Mouse (Mus musculus) olfactory bulb, adult 2 months (tissue): ENCODE data around the gene Vav1. TPM values are rescaled to one million over a fixed set of nuclear protein-coding genes. Genes with fewer than 3 reads are reported as not detected.

Experiments used
- H3K27ac ChIP-seq: fragments of 200-500 bp; 2 replicates; pipeline ENCODE4 v1.5.1; 2012; ENCODE audit warnings: low read depth, low read length; ENCODE audit not compliant: insufficient read depth
- H3K4me1 ChIP-seq: fragments of 200-500 bp; 2 replicates; pipeline ENCODE4 v1.6.1; 2012; ENCODE audit warnings: low read length; ENCODE audit not compliant: control insufficient read depth, insufficient read depth
- H3K4me3 ChIP-seq: fragments of 200-500 bp; 2 replicates; pipeline ENCODE4 v1.5.1; 2012; ENCODE audit warnings: mild to moderate bottlenecking, low read depth, low read length, moderate library complexity; ENCODE audit not compliant: insufficient read depth
- CTCF ChIP-seq: fragments of 200-500 bp; IDR thresholded peaks from 2 replicates; pipeline ENCODE4 v1.5.1; 2012; ENCODE audit warnings: low read depth, mild to moderate bottlenecking, low read length, moderate library complexity; ENCODE audit not compliant: insufficient read depth
- POLR2A ChIP-seq: fragments of 200-500 bp; IDR thresholded peaks from 2 replicates; pipeline ENCODE4 v1.6.1; 2012; ENCODE audit warnings: mild to moderate bottlenecking, low read depth, low read length, moderate library complexity; ENCODE audit not compliant: insufficient read depth
- WGBS: fragments of 180-500 bp; shearing (Covaris S2); methylation state at CpG from one replicate; pipeline ENCODE4 v1.1.7; 2018; 5-methylcytosine and 5-hydroxymethylcytosine counted together
- polyA plus RNA-seq: library from polyadenylated mRNA; stranded (reverse); fragments of >200 nt; gene quantifications from 2 replicates; pipeline ENCODE4 v1.2.4, GENCODE M21; 2012; ENCODE audit warnings: low replicate concordance; ENCODE audit not compliant: missing spikeins, insufficient read depth, insufficient read length

Gene Vav1
- polyA plus RNA-seq, 1 experiment: 215 TPM

GRCm38 (mm10) chr17:57243650-57244370, 35.1 kb upstream of the Vav1 start:
- TF ChIP-seq CTCF: no peak
- TF ChIP-seq POLR2A: no peak
- H3K27ac ChIP-seq: no peak overlapping the region
- H3K4me1 ChIP-seq: peaks cover 12% of the 10 kb centered on the region
- 78% methylated on average over 10 of the region's 10 CpGs for WGBS
- H3K4me3 ChIP-seq: no peak overlapping the region

- H3K27ac ChIP-seq: no peak overlapping the region
- H3K4me1 ChIP-seq: peaks cover 26% of the 10 kb centered on the region
- 92% methylated on average over 10 of the region's 10 CpGs for WGBS
- no peak for TF ChIP-seq CTCF
- TF ChIP-seq POLR2A: no peak
- H3K4me3 ChIP-seq: no peak overlapping the region
These were observed 33.5 kb upstream of the Vav1 start for GRCm38 (mm10) chr17:57245311-57245929.

- H3K4me3 ChIP-seq: peak overlapping the region; percentile 84
- H3K27ac ChIP-seq: peak overlapping the region; percentile 98
- WGBS: 4% methylated on average over 18 of the region's 18 CpGs
- TF ChIP-seq POLR2A (no peak), CTCF (no peak)
- peaks cover 31% of the 10 kb centered on the region for H3K4me1 ChIP-seq
These were observed 32.1 kb upstream of the Vav1 start for GRCm38 (mm10) chr17:57246663-57247392.

- Histone ChIP-seq H3K27ac (peak overlapping the region; percentile 98), H3K4me1 (peaks cover 31% of the 10 kb centered on the region), H3K4me3 (peak overlapping the region; percentile 84)
- WGBS: under 1% methylated on average over 46 of the region's 46 CpGs
- TF ChIP-seq POLR2A (peak; percentile 71), CTCF (no peak)
These were observed 31.3 kb upstream of the Vav1 start for GRCm38 (mm10) chr17:57247393-57248200.

- TF ChIP-seq POLR2A (no peak), CTCF (peak; percentile 75)
- peaks cover 31% of the 10 kb centered on the region for H3K4me1 ChIP-seq
- WGBS: under 1% methylated on average over 12 of the region's 12 CpGs
- peak within 1 kb of the TSS; percentile 84 for H3K4me3 ChIP-seq
- peak within 1 kb of the TSS; percentile 98 for H3K27ac ChIP-seq
These were observed 30.6 kb upstream of the Vav1 start, which contains the start of gene Gpr108 for GRCm38 (mm10) chr17:57248201-57248699. Gene Gpr108 (minus strand): TSS chr17:57248446.

- H3K4me1 ChIP-seq: peaks cover 31% of the 10 kb centered on the region
- TF ChIP-seq POLR2A (no peak), CTCF (no peak)
These were observed 30.1 kb upstream of the Vav1 start for GRCm38 (mm10) chr17:57248771-57249170.

GRCm38 (mm10) chr17:57249186-57250181, 29.4 kb upstream of the Vav1 start, which contains the start of gene Trip10:
Gene Trip10 (plus strand): TSS chr17:57249455.
- TF ChIP-seq CTCF: no peak
- TF ChIP-seq POLR2A: no peak
- Histone ChIP-seq H3K27ac (peak within 1 kb of the TSS; percentile 47), H3K4me3 (peak within 1 kb of the TSS; percentile 60), H3K4me1 (peaks cover 31% of the 10 kb centered on the region)
- under 1% methylated on average over 52 of the region's 52 CpGs for WGBS

More at GRCm38 (mm10) chr17:57248771-57249170, 30.1 kb upstream of the Vav1 start:
- Histone ChIP-seq H3K4me3 (peak overlapping the region; percentile 60), H3K27ac (peak overlapping the region; percentile 47)
- WGBS: 7% methylated on average over 13 of the region's 13 CpGs
